Mouse (Mus musculus) adipocyte (in vitro differentiated cells): ENCODE measurements around the gene Aadac.

ENCODE experiments used
- DNase-seq: peaks from one replicate; pipeline ENCODE4 v3.0.0-alpha.2; 2016; ENCODE audit warnings: low spot score

Gene Aadac

DNA sequence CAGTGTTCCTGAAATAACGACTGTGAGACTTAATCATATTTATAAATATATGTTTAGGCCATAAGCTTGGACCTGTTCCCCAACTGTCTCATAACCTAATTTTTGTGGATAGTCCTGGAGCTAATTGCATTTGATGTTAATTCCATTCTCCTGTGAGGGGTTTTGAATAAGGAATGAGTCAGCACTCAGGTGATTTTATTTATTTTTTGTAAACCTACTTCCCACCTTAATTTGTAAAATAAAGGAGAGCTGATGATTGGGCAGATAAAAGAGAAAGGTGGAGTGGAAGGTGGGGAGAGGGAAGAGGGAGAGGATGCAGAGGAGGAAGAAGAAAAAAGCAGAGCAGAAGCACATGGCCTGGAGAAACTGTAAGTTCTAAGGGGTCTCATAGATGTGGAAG lies at the start of gene Aadac:
Gene Aadac (plus strand): TSS at position 301 of the 400 bp plus-strand sequence.
- DNase-seq, result no peak

DNA sequence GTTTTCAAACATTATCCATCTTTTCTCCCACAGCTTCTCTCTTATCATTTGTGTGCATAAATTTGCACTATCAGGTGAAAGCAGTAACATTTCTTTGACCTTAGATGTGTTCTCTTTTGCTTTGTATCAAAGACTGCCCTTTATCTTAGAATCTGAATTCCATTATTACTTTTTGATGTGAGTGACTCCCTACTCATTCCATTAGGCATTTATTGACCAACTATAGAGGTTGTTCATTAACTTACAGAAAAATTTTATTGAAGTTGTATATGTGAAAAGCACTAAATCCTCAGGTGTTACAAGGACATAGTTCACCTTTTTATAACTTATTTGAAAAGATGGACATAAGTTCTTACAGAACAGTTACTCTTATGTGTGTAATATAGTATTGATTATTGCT lies 21.9 kb upstream of the Aadac start:
- no peak for DNase-seq

DNA sequence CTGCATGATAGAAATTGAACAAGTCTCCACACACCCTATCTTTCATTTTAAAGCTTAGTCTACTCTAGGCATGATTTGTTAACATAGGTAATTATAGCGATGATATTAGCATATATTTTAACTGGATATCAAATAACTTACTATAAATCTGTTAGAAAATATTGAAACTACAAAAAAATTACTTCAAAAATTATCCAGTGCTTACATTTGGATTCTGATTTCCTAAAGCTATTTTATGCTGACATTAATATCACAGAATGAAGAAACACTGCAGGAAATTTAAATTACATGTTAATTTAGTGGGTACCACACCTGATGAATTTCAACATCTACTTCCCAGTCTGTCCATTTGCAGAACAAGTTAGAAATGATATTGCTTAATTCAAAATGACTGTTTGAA lies 19.1 kb upstream of the Aadac start, which contains the start of gene Aadacl2:
Gene Aadacl2 (plus strand): TSS at position 301 of the 400 bp plus-strand sequence.
- DNase-seq, result no peak

DNA sequence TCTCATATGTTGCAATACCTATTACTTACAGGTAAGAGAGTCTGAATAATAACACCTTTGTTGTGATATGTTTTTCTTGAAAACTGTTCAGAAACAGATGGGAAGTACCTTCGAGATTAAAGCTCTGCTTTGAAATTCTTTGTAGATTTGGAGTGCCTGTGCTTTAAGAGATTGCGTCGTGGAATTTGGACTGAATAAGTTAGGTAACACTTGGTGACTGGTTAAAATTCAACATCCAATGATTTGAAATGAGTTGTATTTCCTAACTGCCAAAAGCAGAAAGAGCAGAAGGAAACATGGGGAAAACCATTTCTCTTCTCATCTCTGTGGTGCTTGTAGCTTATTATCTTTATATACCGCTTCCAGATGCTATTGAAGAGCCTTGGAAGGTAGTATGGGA lies 6.0 kb downstream of the Aadac start:
- no peak for DNase-seq

DNA sequence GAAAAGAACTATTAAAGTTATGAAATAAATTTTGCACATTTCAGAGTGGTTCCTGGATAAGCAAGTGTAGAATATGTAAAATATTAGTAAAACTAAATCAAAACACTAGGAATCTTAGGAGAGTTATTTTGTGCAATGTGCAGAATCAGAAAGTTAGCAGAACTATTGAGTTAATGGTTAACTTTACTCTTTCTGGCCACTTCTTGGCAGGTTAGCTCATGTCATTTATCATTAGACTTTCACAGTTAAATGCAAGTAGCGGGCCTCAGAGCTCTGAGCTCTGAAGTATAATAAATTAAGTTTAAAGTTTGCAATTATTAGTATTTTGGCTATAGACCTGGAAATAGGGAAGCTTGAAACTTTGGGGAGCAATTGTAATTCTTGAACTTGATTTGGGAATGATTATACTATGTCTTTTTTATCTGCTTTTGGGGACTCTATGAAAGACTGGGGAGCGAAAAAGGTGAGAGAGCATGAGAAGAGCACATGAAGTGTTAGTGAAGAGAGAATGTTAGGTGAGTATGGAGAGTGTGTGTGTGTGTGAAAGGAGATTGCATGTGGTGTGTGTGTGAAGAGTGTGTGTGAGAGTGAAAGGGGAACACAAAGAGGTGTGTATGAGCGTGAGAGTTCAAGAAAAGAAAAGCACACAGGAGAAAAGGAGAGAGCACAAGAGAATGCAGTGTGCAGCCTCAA lies 20.9 kb downstream of the Aadac start:
- DNase-seq, result no peak

DNA sequence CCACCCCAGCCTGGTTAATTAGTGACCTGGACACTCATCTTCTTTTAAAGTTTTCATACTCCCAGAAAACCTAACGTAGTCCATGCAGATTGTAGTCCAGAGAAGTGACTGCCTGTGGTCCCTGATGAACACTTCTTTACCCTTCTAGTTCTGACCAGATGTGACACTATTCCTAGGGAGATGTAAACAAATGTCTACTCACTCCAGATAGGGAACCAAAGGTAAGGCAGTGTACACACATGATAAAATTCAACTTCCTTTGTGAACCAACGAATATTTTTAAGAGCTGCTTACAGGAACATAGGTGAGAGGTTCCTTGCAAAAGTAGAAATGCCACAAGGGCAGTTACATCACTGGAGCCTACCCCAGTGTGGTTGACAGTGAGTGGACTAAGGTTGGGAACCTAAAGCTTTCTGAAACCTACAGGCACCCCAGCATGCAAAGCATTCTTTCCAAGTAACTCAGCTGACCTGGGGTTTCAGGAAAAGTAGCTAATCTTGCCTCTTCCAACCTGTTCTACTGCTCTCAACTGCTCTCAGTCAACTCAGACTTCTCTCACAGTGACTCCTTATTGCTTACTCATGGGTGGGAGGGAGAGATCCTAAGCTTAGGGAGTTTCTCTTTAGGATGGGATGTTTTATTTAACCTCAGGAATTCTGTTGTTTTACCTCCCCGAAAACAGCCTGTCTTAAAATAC lies 27.9 kb downstream of the Aadac start:
- DNase-seq, result no peak

DNA sequence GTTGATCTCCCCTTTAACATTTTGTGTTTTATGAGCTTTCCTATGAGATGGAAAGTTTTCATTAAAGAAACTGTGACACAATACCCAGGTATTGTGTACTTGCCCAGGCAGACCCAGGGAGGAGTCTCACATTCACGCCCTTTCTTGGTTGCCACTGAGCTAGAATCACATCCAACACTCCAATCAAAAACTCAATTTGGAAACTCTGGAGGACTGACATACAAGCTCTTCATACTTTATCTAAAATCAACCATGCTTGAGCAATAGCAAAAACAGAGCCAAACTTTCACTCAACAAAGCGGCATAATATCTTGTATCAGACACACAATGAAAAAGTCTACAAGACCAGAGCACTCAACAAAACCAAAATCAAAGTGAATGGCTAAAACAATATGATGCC lies 28.4 kb downstream of the Aadac start:
- DNase-seq, result no peak

DNA sequence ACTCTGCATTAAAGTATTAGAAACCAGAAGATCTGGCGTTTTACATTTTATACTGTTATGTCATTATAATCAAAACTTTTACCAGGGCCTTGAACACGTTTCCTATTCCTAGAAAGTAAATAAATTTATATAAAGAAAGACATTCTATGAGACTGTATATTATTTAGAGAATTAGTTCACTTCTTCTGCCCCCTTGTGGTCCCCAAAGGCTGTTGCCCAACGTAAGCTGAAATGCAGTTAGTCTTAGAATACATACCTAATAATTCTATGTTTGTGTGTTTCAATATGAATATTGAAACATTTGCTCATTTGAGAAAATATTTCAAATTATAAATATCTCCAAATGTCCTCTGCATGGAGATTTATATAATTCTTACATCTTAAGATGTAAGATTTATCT lies 30.9 kb downstream of the Aadac start:
- peak; percentile 51 for DNase-seq

DNA sequence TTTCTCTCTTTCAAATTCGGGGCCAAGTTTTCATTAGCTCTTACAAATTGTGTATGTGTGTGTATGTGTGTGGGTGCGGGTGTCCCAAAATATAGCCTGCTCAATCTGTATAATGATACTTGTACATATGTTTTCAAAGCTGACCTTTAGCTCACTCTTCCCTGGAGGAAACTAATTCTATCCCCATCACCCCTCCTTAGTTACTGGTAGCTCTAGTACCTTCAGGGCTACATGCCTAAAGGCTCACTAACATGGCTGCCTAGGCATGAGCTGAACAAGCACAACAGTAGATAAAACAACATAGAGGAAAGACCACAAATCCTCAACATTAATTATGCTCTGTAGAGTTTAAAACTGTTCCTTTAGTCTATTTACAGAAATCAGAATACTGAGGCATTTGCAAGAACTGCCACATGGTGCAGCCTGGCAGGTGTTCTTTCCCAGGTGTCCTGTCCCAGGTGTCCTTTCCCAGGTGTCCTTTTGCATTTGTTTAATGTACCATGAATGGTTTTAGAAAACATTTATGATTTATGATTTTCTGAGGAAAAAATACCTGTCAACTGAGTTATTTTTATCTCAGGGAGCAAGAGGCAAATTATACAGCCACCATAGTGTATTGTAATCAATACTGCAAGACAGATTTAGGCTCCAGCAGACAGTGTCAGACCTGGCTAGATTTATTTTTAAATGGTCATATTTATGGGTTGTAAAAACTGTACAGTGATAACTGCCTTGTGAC lies 31.7 kb downstream of the Aadac start:
- DNase-seq, result no peak

DNA sequence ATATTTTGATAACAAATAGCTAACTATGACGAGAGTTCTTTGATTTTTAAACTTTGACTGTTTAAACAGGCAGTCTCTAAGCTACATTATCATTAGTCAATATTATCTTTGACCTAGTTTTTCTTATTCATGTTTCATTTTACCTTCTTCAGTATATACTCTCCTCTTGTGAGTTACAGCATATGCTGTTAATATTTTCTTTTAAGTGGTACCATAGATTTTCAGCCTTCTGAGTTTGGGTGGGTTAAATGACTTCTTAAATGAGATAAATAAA lies 32.2 kb downstream of the Aadac start:
- DNase-seq, result no peak

DNA sequence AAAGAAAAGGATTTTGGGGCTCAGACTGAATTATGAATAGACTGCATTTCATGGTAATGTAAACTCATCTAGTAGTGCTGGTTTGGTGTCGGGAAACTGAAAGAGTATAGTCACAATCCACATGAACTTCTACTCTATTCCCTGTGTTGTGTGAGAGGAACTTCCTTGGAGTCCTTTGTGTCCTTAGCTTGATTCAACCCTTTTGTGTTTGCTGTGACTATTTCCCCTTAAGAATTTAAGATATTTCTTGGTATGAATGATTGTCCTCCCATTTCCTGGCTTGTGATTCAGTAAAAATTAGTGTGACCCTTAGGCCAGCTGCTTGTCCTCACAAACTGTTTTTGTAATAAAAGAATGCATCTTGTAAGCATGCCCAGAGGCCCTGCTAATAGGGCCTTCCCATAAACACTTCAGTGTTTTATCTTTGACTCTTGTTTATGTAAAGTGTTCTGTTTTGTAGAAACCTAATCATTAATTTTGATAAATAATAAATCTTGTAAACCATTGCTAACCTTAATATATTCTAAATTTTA lies 53.4 kb downstream of the Aadac start:
- DNase-seq, result peak; percentile 75

DNA sequence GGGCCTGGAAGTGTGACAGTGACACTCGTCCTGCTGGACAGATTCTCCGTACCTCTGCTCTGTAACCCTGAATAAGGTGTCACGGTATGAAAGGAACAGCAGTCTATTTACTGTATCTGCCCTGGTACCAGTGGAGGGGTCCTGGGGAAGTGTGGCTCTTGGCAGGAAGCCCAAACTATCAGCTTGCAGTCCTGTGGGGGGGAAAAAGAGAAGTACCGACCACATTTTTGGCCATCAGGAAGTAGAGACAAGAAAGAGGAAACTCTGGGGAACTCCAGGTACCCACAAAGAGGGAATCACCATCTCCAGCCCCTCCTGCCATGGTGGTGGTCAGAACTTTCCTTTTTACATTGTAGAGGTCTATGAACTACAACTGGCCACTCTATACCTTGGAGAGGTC lies 55.1 kb downstream of the Aadac start:
- DNase-seq, result no peak

DNA sequence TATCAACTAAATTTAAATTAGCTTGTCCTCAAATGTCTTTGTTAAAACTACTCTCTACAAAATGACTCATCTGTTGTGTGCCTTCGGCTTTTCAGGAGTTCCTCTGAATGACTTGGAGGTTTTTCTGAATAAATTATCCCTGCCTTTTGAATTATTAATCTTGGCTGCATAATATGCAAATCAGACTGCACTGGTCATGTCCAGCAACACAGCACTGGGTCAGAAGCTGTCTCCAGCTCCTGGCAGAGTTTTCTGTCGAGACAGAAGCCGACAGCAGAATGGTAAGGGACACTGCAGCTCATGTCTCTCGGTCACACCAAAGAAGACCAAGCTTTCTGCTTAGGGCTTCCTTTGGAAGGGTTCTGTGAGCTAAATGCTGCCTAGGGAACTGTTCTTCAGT lies 56.1 kb downstream of the Aadac start, which contains the start of gene Sucnr1:
Gene Sucnr1 (plus strand): TSS at position 222 of the 400 bp plus-strand sequence.
- DNase-seq, result peak; percentile 88

DNA sequence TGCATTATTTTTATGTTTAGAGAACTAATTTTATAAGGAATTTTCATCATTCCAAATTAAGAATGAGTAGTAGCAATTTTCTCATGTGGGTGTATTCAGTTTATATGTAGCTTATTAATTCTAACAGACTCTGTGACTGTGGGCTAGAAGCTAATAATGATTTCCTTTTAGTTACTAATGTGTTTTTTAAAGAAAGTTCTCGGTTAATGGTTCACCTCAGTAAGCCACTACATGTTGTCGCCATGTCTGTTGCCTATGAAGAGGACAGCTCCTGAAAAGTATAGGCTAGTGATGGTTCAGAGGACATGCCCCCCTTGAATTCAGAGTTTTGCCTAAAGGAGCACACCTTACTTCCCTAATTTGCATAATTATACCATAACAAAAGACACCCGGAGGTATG lies 57.2 kb downstream of the Aadac start:
- DNase-seq, result no peak

DNA sequence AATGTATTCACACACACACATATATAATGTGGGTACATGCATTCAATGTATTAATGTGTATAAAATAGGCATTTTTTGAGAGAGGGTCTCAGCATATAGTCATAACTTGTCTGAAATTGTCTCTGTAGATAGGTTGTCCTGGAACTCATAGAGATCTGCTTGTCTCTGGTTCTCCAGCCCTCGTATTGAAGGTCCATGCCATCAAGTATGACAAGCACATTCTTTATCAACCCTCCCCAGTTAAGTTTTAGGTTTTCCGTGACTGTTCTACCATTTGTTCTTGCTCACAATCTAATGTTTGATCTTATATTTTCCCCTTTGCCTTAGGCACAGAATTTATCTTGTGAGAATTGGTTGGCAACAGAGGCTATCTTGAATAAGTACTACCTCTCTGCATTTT lies 60.2 kb downstream of the Aadac start:
- no peak for DNase-seq
